Mouse (Mus musculus) fibroblast of lung, adult 2 months (primary cell): ENCODE measurements around the gene Zmiz1.

ENCODE experiments used
- DNase-seq: peaks from one replicate; pipeline ENCODE4 v3.0.0-alpha.2; 2011; ENCODE audit warnings: low read depth

The Zmiz1 gene

GRCm38 (mm10) chr14:25514943-25515512 lies 56.0 kb downstream of the Zmiz1 start:
- no peak for DNase-seq

- DNase-seq, result no peak
Measured at GRCm38 (mm10) chr14:25515924-25516323, 56.9 kb downstream of the Zmiz1 start.

- DNase-seq, result no peak
Measured at GRCm38 (mm10) chr14:25516640-25517591, 57.9 kb downstream of the Zmiz1 start.

- no peak for DNase-seq
Measured at GRCm38 (mm10) chr14:25518645-25519044, 59.7 kb downstream of the Zmiz1 start.

- DNase-seq, result peak; percentile 89
Measured at GRCm38 (mm10) chr14:25519656-25520055, 60.7 kb downstream of the Zmiz1 start.

- no peak for DNase-seq
Measured at GRCm38 (mm10) chr14:25520589-25520988, 61.6 kb downstream of the Zmiz1 start.

GRCm38 (mm10) chr14:25520991-25521390 lies 62.0 kb downstream of the Zmiz1 start:
- DNase-seq, result no peak

GRCm38 (mm10) chr14:25521500-25521899 lies 62.5 kb downstream of the Zmiz1 start:
- DNase-seq, result no peak

GRCm38 (mm10) chr14:25522415-25522814 lies 63.4 kb downstream of the Zmiz1 start:
- DNase-seq, result no peak

- DNase-seq, result no peak
Measured at GRCm38 (mm10) chr14:25523230-25524110, 64.5 kb downstream of the Zmiz1 start.

GRCm38 (mm10) chr14:25524111-25524495 lies 65.1 kb downstream of the Zmiz1 start:
- no peak for DNase-seq

- DNase-seq, result no peak
Measured at GRCm38 (mm10) chr14:25524884-25525283, 65.9 kb downstream of the Zmiz1 start.

- DNase-seq, result no peak
Measured at GRCm38 (mm10) chr14:25525729-25526128, 66.7 kb downstream of the Zmiz1 start.

GRCm38 (mm10) chr14:25526872-25527271 lies 67.9 kb downstream of the Zmiz1 start:
- no peak for DNase-seq

GRCm38 (mm10) chr14:25527321-25527720 lies 68.3 kb downstream of the Zmiz1 start:
- DNase-seq, result peak; percentile 96

GRCm38 (mm10) chr14:25530342-25530741 lies 71.4 kb downstream of the Zmiz1 start:
- DNase-seq, result no peak

- no peak for DNase-seq
Measured at GRCm38 (mm10) chr14:25530815-25531214, 71.8 kb downstream of the Zmiz1 start.

GRCm38 (mm10) chr14:25533010-25533409 lies 74.0 kb downstream of the Zmiz1 start:
- no peak for DNase-seq

GRCm38 (mm10) chr14:25533631-25534395 lies 74.8 kb downstream of the Zmiz1 start:
- DNase-seq, result no peak

- no peak for DNase-seq
Measured at GRCm38 (mm10) chr14:25534396-25534769, 75.4 kb downstream of the Zmiz1 start.

- DNase-seq, result no peak
Measured at GRCm38 (mm10) chr14:25534918-25535582, 76.1 kb downstream of the Zmiz1 start.
